Mouse (Mus musculus): ENCODE data around the gene Wbp11.
"Not testable (repeated sequence)": the region's sequence is repeated elsewhere in the genome, so short reads cannot be mapped to it uniquely, and the experiment has no call there.

Gene Wbp11

DNA sequence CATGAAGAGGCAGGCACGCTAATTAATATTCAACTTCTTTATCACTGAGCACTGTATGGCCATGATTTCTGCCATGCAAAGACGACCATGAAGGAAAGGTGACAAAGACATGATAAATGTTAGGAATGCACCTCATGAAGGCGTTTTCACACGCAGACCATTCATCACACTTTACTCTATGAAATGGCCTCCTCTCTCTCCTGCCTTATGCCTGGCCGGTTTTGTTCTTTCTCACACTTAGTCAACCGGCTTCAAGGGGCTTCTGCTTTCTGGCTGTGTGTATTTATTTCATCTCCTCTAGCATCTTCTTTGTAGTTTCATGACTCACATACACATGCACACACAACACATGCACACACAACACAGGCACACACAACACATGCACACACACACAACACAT lies 26.8 kb downstream of the Wbp11 start:
- no peak for DNase-seq

DNA sequence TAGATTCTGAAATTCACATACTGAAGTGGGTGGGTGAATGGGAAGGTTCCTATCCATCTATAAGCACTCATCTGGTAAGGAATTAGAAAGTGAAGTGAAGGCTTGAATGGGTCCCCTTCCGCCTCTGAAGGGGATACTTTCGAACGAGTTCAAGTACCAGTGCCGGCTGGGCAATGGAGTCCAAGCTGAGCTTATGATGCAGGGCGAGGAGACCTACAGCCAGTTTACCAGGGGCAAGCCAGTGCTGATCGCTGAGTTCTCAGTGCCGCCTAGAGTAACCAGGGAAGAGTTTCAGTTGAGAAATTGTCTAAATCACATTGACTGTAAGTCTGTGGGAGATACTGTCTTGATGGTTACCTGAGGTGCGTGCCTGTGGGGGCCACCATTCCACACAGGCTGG lies 27.3 kb downstream of the Wbp11 start:
- DNase-seq = no peak

DNA sequence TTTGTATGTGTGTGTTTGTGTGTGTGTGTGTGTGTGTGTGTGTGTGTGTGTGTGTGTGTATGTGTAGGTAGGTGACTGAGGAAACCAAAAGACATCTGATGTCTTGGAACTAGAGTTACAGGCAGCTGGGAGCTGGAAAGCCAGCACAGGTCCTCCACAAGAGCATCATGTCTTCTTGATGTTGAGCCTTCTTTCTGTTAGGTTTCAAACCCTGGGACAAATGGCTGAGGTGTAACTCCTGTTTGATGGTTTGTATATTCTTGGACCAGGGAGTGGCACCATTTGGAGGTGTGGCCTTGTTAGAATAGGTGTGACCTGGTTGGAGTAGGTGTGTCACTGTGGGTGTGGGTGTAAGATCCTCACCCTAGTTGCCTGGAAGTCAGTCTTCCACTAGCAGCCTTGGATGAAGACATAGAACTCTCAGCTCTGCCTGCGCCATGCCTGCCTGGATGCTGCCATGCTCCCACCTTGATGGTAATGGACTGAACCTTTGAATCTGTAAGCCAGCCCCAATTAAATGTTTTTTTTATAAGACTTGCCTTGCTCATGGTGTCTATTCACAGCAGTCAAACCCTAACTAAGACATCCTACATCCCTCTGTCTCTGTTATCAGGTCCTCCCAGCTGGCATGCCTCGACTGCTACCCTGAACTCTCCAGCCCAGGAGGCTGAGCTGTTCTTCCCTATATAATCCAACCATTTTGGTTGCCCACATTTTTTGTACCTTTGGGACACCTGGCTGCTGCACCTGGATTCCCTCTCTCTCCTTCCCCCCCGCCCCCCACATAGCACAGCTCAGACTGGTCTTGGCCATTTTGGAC lies 29.9 kb downstream of the Wbp11 start:
- not testable (repeated sequence) for DNase-seq

DNA sequence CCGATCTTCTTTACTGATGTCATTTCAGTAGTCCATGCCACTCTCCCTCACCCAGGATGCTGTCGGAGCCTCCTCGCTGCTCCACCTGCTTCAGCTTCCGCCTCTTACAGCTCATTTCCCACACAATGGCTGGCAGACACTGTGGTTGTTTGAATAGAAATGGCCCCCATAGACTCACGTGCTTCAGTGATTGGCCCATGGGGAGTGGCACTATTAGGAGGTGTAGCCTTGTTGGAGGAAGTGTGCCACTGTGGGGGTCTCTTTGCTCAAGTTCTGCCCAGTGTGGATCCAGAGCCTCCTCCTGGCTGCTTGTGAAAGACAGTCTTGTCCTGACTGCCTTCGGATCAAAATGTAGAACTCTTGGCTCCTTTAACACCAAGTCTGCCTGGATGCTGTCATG lies 32.2 kb downstream of the Wbp11 start:
- no peak for DNase-seq

DNA sequence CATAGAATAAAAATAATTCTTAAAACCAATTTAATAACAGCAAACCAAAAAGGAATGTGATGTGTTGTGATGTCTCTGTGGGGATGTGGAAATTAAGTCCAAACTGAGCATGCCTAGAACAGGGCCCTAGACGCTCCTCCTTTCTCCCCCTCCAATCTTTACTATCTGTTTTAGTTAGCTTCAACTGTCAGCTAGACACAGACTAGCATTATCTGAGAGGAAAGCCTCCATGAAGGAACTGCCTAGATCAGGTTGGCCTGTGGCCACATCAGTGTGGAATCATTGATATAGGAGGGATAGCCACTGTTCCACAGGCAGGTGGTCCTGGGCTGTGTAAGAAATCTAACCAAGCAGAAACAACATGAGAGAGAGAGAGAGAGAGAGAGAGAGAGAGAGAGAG lies 32.9 kb downstream of the Wbp11 start:
- DNase-seq = no peak

DNA sequence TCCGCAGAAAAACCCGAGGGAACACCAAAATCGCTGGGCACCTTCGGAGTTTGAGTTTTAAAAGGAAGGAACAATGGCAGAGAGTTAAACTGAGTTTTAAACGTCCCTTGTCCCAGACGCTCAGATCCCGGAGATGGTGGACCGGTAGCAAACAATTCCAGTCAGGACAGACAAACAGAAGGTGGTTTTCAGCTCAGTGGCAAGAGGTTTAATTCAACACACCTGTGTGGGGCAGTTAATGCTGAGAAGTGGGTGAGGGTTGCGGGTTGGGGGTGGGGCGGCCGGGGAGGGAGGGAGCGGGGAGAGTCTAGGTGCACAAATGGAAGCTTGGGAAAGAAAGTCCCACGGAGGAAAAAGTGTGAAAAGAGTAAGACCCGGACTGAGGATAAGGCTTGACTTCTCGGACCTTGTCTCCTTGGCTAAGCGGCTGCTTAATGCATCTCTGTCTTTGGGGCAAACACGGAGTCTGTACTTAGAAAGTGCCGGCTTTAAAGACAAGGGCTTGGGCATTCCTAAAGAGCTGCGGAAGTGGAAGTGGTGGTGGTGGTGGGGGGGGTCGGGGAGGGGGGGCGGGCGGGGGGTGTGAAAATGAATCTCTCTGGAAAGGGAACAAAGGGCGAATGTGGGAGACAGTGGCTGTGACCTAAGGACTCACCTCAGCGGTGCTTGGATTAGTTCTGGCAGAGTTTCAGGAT lies 34.1 kb downstream of the Wbp11 start:
- no peak for DNase-seq

DNA sequence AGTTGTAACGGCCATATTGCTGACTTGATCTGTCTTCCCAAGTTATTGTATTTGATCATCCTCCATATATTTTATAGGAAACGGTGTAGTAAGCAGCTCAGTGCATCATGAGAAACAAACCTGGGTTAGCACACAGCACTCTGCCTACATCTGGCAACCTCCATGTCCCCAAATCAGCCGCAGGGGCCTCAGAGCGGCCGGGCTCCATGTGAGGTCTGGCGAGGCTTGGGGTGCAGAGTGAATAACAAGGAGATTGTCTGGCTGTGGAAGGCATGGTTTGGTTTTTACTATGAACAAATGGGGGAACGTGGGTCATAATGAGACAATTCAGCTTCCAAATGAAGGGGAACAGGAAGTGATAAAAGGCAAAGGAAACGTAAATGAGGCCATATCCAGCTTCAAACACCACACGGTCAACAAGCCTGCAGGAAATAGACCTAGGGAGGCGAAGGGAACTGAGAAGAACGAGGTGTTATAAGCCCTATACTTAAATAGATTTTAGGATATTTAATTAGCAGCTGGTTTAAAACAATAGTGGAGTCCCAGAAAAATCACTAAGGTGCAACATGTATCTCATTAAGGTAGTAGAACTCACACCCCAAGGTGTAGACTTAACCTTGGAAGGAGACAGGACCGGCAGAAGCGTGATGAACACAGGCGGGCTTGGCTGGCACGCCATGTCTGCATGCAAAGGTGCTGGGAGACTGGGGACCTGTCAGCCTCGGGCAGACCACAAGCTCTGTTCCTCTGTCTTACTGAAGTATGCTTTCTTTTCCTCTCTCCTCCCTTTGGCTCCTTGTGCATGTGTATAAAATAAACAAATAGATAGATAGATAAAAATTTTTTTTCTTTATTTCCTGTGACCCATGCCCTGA lies 34.9 kb downstream of the Wbp11 start:
- DNase-seq = no peak

DNA sequence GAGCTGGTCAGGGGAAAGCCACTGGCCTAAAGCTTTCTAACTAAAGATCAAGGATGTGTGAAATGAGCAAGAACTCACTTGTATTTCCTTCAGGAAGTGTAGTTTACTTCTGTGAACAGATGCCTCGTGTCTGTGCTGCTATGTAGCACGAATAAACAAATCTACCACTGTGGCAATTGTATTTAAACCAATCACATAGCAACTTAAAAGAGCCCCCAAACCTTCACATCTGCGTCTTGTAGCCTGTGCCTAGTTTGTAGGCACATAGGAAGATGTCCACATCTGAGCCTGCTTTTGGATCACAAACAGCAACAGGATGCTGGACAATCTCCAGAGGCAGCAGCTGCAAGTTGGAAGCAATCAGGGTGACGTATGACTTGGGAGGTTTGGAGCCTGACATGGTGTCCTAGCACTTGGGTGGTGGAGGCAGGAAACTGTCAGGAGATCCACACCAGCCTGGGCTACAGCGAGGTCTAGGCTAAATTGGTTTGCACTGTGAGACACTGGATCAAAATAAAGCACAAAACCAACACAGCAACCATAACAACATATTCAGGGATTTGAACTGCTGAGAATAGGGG lies 38.6 kb downstream of the Wbp11 start:
- DNase-seq = peak; percentile 43 to 46

DNA sequence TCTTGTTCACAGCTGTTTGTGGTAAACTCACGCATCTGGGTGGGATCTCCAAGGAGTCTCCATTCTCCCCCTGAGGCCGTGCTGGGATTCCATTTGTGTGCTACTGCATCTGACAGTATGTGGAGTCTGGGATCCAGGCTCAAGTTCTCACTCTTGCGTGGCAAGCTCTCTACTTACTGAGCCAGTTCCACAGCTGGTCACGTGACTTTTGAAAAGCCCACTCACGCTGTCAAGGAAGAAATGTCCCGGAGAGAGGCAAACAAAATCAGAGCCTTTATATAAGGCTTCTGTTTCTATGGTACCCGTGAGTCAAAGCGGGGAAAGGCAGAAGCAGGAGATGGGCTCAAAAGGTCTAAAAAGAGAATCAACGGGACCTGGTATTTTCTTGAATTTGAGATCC lies 45.3 kb downstream of the Wbp11 start:
- DNase-seq = no peak

DNA sequence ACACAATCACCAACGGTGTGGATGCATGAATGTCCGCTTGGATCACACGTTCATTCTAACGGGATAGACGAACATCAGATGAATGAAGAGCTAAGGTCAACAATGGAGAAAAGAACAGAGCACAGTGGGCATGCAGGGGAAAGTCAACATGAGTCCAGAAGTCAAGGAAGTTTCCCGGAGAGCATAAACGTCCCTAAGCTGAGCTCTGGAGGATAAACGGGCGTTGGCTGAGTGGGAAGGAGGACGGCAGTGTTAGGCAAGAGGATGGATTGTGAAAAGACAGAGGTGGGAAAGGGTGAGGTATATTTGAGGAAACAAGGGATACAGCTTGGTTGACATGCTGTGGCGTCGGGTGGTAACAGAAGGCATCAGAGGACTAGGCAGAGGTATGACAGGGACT lies 45.9 kb downstream of the Wbp11 start:
- DNase-seq = no peak

DNA sequence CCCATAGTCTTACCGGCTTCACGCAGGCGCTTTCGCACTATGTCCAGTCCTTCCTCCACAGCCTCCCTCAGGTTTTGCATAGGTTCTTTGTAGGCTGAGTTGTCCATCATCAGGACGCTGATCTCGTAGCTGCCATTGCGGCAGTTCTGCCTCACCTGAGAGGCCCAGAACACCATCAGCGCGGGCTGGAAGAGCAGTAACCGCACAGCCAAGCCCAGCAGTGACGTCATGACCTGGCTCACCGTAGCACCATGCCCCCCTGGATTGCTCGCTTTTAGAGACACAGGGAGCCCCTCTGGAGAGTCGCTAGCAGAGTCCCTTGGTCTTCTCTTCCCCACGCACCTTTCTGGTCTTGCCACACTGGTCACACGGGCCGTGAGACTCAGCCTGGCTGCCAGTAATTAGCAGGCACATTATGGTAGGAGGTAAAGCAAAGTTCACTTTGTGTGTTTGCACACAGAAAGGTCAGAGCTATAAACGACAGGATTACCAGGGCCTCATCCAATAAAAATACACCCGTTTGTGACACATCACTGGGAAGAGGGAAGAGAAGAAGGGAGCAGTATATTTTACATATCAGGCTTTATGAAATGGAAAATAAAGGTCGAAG lies 46.6 kb downstream of the Wbp11 start, which contains the start of gene Gucy2c:
TSS of gene Gucy2c (minus strand) at position 389 of the 610 bp plus-strand sequence.
- no peak for DNase-seq

DNA sequence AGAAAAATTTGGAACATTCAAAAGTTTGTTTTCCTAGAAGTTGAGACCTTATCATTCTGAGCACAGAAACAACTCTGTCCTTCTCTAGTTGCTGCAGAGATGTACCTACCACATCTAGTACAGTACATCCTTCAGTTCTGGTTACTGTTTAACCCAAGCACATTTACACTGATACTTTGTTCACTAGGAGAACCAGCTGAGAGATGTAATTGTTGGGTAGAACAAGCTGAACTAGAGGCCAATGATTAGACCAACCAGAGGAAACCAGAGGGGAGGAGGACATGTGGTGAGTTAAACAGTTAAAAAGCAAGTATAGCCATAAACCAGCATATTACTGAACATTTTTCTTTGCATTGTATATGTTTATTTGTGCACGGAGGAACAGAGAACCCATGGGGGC lies 51.6 kb downstream of the Wbp11 start:
- no peak for DNase-seq

DNA sequence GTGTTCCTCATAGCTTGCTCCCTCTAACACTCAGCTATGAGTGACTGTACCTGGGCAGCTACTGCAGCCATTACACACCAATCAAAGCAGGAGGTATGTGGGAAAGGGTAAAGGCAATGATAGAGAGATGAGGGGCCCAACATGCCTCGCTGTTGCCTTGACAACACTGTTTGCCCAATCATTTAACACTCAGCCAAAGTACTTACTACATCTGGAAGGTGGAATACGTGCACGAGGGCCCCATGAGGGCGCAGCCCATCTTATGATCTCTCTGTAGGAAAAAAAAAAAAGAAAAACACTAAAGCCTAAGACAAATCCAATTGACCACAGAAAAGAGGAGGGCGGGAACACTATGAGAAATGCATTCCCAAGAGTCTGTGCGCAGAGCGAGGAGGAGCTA lies 58.2 kb downstream of the Wbp11 start:
- no peak for DNase-seq

DNA sequence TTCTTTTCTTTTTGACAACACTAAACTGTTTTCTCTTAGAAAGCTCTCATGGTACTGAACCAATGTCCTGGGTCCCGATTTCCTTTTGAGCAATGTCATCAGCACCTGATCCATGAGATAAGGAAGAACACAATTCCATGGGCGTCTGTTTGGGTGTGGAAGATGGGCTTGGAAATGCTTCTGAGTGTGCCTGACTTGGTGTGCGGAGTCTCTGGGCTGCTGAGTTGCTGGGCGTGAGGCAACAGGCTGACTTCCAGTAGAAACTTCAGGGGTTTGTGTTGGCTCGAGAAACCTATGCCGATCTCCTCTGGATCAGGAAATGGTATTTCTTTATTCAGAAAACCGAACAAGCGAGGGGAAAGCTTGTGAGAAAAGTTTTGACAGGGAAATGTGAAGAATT lies 58.9 kb downstream of the Wbp11 start:
- DNase-seq = no peak

DNA sequence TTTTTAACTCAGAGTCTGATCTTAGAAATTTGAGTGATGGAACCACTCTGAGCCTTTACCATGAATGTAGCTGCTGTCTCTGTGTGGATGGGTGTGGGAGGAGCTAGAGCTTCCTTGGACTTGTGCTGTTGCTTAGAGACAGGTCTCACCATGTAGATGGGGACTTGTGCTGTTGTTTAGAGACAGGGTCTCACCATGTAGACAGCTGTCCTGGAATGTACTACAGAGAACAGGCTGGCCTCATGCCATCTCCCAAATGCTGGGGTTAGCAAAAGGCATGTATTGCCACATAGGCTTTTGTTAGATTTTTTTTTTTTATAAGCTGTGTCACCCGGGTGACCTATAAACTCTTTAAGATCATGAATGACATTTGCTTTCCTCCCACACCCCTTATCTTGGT lies 64.1 kb downstream of the Wbp11 start:
- no peak for DNase-seq

Measured in kidney, adult 8-10 months (tissue).